Mouse (Mus musculus) limb, embryonic 11.5 days (tissue): Measurements from ENCODE around the gene Tango2. TPM values are rescaled to one million over a fixed set of nuclear protein-coding genes. Genes with fewer than 3 reads are reported as not detected.
"Not testable (repeated sequence)": the region's sequence is repeated elsewhere in the genome, so short reads cannot be mapped to it uniquely, and the experiment has no call there.

Source experiments
- ATAC-seq: fragments of 200-750 bp; cut with Nextera tagmentation; 2 replicates; pipeline ENCODE4 v1.8.0; 2017; ENCODE audit warnings: low read depth; ENCODE audit not compliant: insufficient number of reproducible peaks, low FRiP score, low TSS enrichment
- DNase-seq: peaks from one replicate; pipeline ENCODE4 v3.0.0-alpha.2; 2015; ENCODE audit warnings: low spot score
- H3K27ac ChIP-seq: fragments of 300-500 bp; sonication (generic); replicated peaks from 2 replicates; pipeline ENCODE4 v1.5.1; 2014; ENCODE audit warnings: low read depth, mild to moderate bottlenecking, low read length
- H3K27me3 ChIP-seq: fragments of 300-500 bp; sonication (generic); 2 replicates; pipeline ENCODE4 v1.6.1; 2014; ENCODE audit warnings: mild to moderate bottlenecking, low read length, mixed read lengths; ENCODE audit not compliant: control insufficient read depth, insufficient read depth
- H3K36me3 ChIP-seq: fragments of 300-500 bp; sonication (generic); 2 replicates; pipeline ENCODE4 v1.6.1; 2014; ENCODE audit warnings: mild to moderate bottlenecking, low read length, moderate library complexity, mixed read lengths; ENCODE audit not compliant: control insufficient read depth, insufficient read depth
- H3K4me1 ChIP-seq: fragments of 300-500 bp; sonication (generic); 2 replicates; pipeline ENCODE4 v1.6.1; 2014; ENCODE audit warnings: low read length, mixed read lengths; ENCODE audit not compliant: control insufficient read depth, insufficient read depth
- H3K4me2 ChIP-seq: fragments of 300-500 bp; sonication (generic); 2 replicates; pipeline ENCODE4 v1.6.1; 2014; ENCODE audit warnings: low read depth, mild to moderate bottlenecking, moderate library complexity; ENCODE audit not compliant: severe bottlenecking
- H3K4me3 ChIP-seq: fragments of 300-500 bp; sonication (generic); 2 replicates; pipeline ENCODE4 v1.5.1; 2014; ENCODE audit warnings: low read depth, low read length
- H3K9ac ChIP-seq: fragments of 300-500 bp; sonication (generic); 2 replicates; pipeline ENCODE4 v1.6.1; 2014; ENCODE audit warnings: mild to moderate bottlenecking, low read length
- H3K9me3 ChIP-seq: fragments of 300-500 bp; sonication (generic); 2 replicates; pipeline ENCODE4 v1.6.1; 2016; ENCODE audit warnings: low read length; ENCODE audit not compliant: control insufficient read depth
- WGBS: fragments of 180-500 bp; shearing (Covaris S2); extraction: QIAGEN DNeasy Blood & Tissue Kit; methylation state at CpG from one replicate; pipeline ENCODE4 v1.1.7; 2014; 5-methylcytosine and 5-hydroxymethylcytosine counted together
- polyA plus RNA-seq: library from polyadenylated mRNA; unstranded; fragments of >200 nt; fragmentation: Nextera tagmentation; extraction: Ambion mirVana; gene quantifications from 2 replicates; pipeline ENCODE4 v1.2.1, GENCODE M21; 2014

Tango2 gene
- polyA plus RNA-seq, 1 experiment from 2014 or later = 21.2 TPM

- H3K27ac ChIP-seq = no peak overlapping the region
- H3K4me1 ChIP-seq = no peaks in the 10 kb centered on the region
- WGBS = 92% methylated on average over 9 of the region's 9 CpGs
- no peak overlapping the region for H3K4me3 ChIP-seq
- no peaks in the 10 kb centered on the region for H3K27me3 ChIP-seq
- no peak overlapping the region for H3K4me2 ChIP-seq
- no peak overlapping the region for H3K9ac ChIP-seq
- DNase-seq (no peak), ATAC-seq (no peak)
- no peaks in the 10 kb centered on the region for H3K9me3 ChIP-seq
- peaks cover 2% of the 10 kb centered on the region; the same call in 1 of the 2 replicates for H3K36me3 ChIP-seq
Observed at GRCm38 (mm10) chr16:18327936-18328335, 20.0 kb downstream of the Tango2 start.

GRCm38 (mm10) chr16:18325741-18326140 lies 22.2 kb downstream of the Tango2 start:
- H3K27ac ChIP-seq = no peak overlapping the region
- ATAC-seq = no peak
- 78% methylated on average over 4 of the region's 4 CpGs for WGBS
- no peak overlapping the region for H3K4me2 ChIP-seq
- DNase-seq = no peak
- no peak overlapping the region for H3K9ac ChIP-seq
- H3K36me3 ChIP-seq = peaks cover 2% of the 10 kb centered on the region; the same call in 1 of the 2 replicates
- H3K9me3 ChIP-seq = no peaks in the 10 kb centered on the region
- H3K4me1 ChIP-seq = no peaks in the 10 kb centered on the region
- H3K27me3 ChIP-seq = no peaks in the 10 kb centered on the region
- no peak overlapping the region for H3K4me3 ChIP-seq

- Histone ChIP-seq H3K4me1 (no peaks in the 10 kb centered on the region), H3K27ac (no peak overlapping the region), H3K9ac (no peak overlapping the region), H3K36me3 (peaks cover 2% of the 10 kb centered on the region; the same call in 1 of the 2 replicates), H3K27me3 (no peaks in the 10 kb centered on the region), H3K4me3 (no peak overlapping the region), H3K9me3 (no peaks in the 10 kb centered on the region), H3K4me2 (no peak overlapping the region)
- 91% methylated on average over 6 of the region's 6 CpGs for WGBS
- DNase-seq (no peak), ATAC-seq (no peak)
Observed at GRCm38 (mm10) chr16:18324031-18324430, 23.9 kb downstream of the Tango2 start.

GRCm38 (mm10) chr16:18323460-18323859 lies 24.4 kb downstream of the Tango2 start:
- WGBS = 87% methylated on average over 2 of the region's 2 CpGs
- ATAC-seq = no peak
- no peak overlapping the region for H3K9ac ChIP-seq

GRCm38 (mm10) chr16:18321443-18321842 lies 26.5 kb downstream of the Tango2 start:
- Histone ChIP-seq H3K4me2 (no peak overlapping the region), H3K9ac (no peak overlapping the region), H3K27me3 (no peaks in the 10 kb centered on the region), H3K27ac (no peak overlapping the region), H3K36me3 (peaks cover 2% of the 10 kb centered on the region; the same call in 1 of the 2 replicates), H3K4me1 (no peaks in the 10 kb centered on the region), H3K9me3 (no peaks in the 10 kb centered on the region), H3K4me3 (no peak overlapping the region)
- DNase-seq = no peak
- 76% methylated on average over 2 of the region's 2 CpGs for WGBS
- ATAC-seq = no peak

More at GRCm38 (mm10) chr16:18323460-18323859, 24.4 kb downstream of the Tango2 start:
- DNase-seq = no peak
- Histone ChIP-seq H3K36me3 (peaks cover 2% of the 10 kb centered on the region; the same call in 1 of the 2 replicates), H3K27ac (no peak overlapping the region), H3K9me3 (no peaks in the 10 kb centered on the region), H3K4me2 (no peak overlapping the region), H3K4me3 (no peak overlapping the region), H3K4me1 (no peaks in the 10 kb centered on the region), H3K27me3 (no peaks in the 10 kb centered on the region)

- DNase-seq = no peak
- Histone ChIP-seq H3K4me2 (no peak overlapping the region), H3K36me3 (peaks cover 2% of the 10 kb centered on the region; the same call in 1 of the 2 replicates), H3K27ac (no peak overlapping the region), H3K9ac (no peak overlapping the region), H3K4me3 (no peak overlapping the region), H3K9me3 (no peaks in the 10 kb centered on the region), H3K27me3 (no peaks in the 10 kb centered on the region), H3K4me1 (no peaks in the 10 kb centered on the region)
- 77% methylated on average over 3 of the region's 3 CpGs for WGBS
- ATAC-seq = no peak
Observed at GRCm38 (mm10) chr16:18318992-18319391, 28.9 kb downstream of the Tango2 start.

- Histone ChIP-seq H3K4me1 (no peaks in the 10 kb centered on the region), H3K27me3 (no peaks in the 10 kb centered on the region), H3K36me3 (no peaks in the 10 kb centered on the region), H3K27ac (no peak overlapping the region), H3K4me3 (no peak overlapping the region), H3K9ac (no peak overlapping the region), H3K4me2 (no peak overlapping the region), H3K9me3 (no peaks in the 10 kb centered on the region)
- ATAC-seq (no peak), DNase-seq (no peak)
- WGBS = 82% methylated on average over 1 of the region's 1 CpGs
Observed at GRCm38 (mm10) chr16:18308159-18308558, 39.7 kb downstream of the Tango2 start.

GRCm38 (mm10) chr16:18289614-18290013 lies 58.3 kb downstream of the Tango2 start:
- not testable (repeated sequence) for H3K36me3 ChIP-seq, H3K27me3 ChIP-seq, H3K9me3 ChIP-seq, H3K27ac ChIP-seq, DNase-seq
- Histone ChIP-seq H3K4me3 (peak overlapping the region; percentile 72), H3K9ac (peak overlapping the region; percentile 52), H3K4me2 (peak overlapping the region; percentile 33; the same call in 1 of the 2 replicates), H3K4me1 (peaks cover 11% of the 10 kb centered on the region)
- peak; percentile 15; the same call in 1 of the 2 replicates for ATAC-seq
- 6% methylated on average over 9 of the region's 10 CpGs for WGBS

- under 1% methylated on average over 65 of the region's 71 CpGs for WGBS
- DNase-seq = peak; percentile 98
- H3K4me2 ChIP-seq = peak within 1 kb of the TSS; percentile 88
- no peaks in the 10 kb centered on the region for H3K9me3 ChIP-seq
- H3K9ac ChIP-seq = peak within 1 kb of the TSS; percentile 89
- H3K4me1 ChIP-seq = peaks cover 11% of the 10 kb centered on the region
- H3K36me3 ChIP-seq = peaks cover 4% of the 10 kb centered on the region; the same call in 1 of the 2 replicates
- no peaks in the 10 kb centered on the region for H3K27me3 ChIP-seq
- peak; percentile 99 for ATAC-seq
- peak within 1 kb of the TSS; percentile 72 for H3K4me3 ChIP-seq
- H3K27ac ChIP-seq = peak within 1 kb of the TSS; percentile 74
Observed at GRCm38 (mm10) chr16:18289067-18289588, 58.8 kb downstream of the Tango2 start, which contains the start of gene Dgcr8. Dgcr8 (minus strand) TSS chr16:18289246.
